Mouse (Mus musculus) kidney, embryonic 14.5 days (tissue): ENCODE measurements around the gene Taf1c. TPM values are rescaled to one million over a fixed set of nuclear protein-coding genes. Genes with fewer than 3 reads are reported as not detected.

Experiments used
- ATAC-seq: fragments of 200-750 bp; cut with Nextera tagmentation; 2 replicates; pipeline ENCODE4 v1.8.0; 2017; ENCODE audit warnings: moderate number of reproducible peaks, mild to moderate bottlenecking, moderate TSS enrichment, moderate library complexity; ENCODE audit not compliant: low FRiP score, low TSS enrichment
- H3K27ac ChIP-seq: fragments of 300-500 bp; sonication (generic); 2 replicates; pipeline ENCODE4 v1.5.1; 2014; ENCODE audit warnings: low read depth, mild to moderate bottlenecking, low read length, moderate library complexity, mixed read lengths
- H3K27me3 ChIP-seq: fragments of 300-500 bp; sonication (generic); 2 replicates; pipeline ENCODE4 v1.6.1; 2014; ENCODE audit warnings: mild to moderate bottlenecking, low read length; ENCODE audit not compliant: control insufficient read depth, insufficient read depth
- H3K36me3 ChIP-seq: fragments of 300-500 bp; sonication (generic); 2 replicates; pipeline ENCODE4 v1.6.1; 2014; ENCODE audit warnings: low read length, mixed read lengths; ENCODE audit not compliant: control insufficient read depth, insufficient read depth
- H3K4me1 ChIP-seq: fragments of 300-500 bp; sonication (generic); 2 replicates; pipeline ENCODE4 v1.6.1; 2014; ENCODE audit warnings: low read length, mixed read lengths; ENCODE audit not compliant: control insufficient read depth, insufficient read depth
- H3K4me2 ChIP-seq: fragments of 300-500 bp; sonication (generic); replicated peaks from 2 replicates; pipeline ENCODE4 v1.6.1; 2014; ENCODE audit warnings: low read depth, mild to moderate bottlenecking, low read length
- H3K4me3 ChIP-seq: fragments of 300-500 bp; sonication (generic); 2 replicates; pipeline ENCODE4 v1.5.1; 2014; ENCODE audit warnings: mild to moderate bottlenecking, low read length
- H3K9ac ChIP-seq: fragments of 300-500 bp; sonication (generic); 2 replicates; pipeline ENCODE4 v1.6.1; 2014; ENCODE audit warnings: low read depth, mild to moderate bottlenecking, low read length, moderate library complexity
- H3K9me3 ChIP-seq: fragments of 300-500 bp; sonication (generic); 2 replicates; pipeline ENCODE4 v1.6.1; 2016; ENCODE audit warnings: low read length; ENCODE audit not compliant: control insufficient read depth
- WGBS: fragments of 180-500 bp; shearing (Covaris S2); extraction: QIAGEN DNeasy Blood & Tissue Kit; methylation state at CpG from one replicate; pipeline ENCODE4 v1.1.7; 2014; 5-methylcytosine and 5-hydroxymethylcytosine counted together
- polyA plus RNA-seq: library from polyadenylated mRNA; unstranded; fragments of >200 nt; fragmentation: Nextera tagmentation; extraction: Ambion mirVana; gene quantifications from 2 replicates; pipeline ENCODE4 v1.2.1, GENCODE M21; 2014

Taf1c gene
- polyA plus RNA-seq, 1 experiment from 2014 or later, result 13.0 TPM

DNA sequence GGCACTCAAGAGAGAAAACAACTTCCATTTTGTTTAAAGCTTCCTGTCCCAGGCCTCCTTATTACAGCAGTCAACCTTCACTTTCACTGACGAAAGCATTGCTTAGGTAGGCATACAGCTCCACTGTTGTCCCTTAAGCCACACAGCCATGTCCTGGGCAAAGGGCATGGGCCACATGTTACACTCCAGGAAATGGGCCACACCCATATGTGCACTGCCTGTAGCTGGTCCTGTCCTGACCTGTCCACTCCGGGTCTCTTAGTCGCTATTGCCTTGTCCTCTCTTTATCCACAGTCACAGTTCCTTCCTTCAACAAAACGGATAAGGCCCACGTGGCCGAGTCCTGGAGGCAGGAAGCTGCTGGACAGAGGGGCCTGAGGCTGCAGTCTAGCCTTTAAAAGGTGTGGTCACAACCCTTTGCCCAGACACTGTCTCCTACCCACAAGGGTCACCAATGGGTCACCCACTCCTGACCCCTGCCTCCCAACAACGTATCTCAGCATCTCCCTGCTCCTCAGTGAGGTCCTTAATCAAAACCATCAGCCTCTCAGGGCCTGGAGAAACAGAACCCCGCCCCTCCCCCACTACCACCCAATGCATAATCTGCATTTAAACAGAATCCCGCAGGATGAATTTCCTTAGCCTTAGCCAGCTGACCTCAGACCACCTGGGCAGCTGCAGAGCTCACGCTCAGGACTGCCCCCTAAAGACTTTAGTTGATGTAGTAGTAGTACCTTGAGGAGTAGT, 22.8 kb upstream of the Taf1c start:
- Histone ChIP-seq H3K4me2 (no peak overlapping the region), H3K9me3 (no peaks in the 10 kb centered on the region), H3K9ac (no peak overlapping the region), H3K4me3 (no peak overlapping the region), H3K27me3 (peaks cover 2% of the 10 kb centered on the region; the same call in 1 of the 2 replicates), H3K36me3 (no peaks in the 10 kb centered on the region), H3K4me1 (no peaks in the 10 kb centered on the region), H3K27ac (no peak overlapping the region)
- 35% methylated on average over 10 of the region's 10 CpGs for WGBS
- no peak for ATAC-seq

DNA sequence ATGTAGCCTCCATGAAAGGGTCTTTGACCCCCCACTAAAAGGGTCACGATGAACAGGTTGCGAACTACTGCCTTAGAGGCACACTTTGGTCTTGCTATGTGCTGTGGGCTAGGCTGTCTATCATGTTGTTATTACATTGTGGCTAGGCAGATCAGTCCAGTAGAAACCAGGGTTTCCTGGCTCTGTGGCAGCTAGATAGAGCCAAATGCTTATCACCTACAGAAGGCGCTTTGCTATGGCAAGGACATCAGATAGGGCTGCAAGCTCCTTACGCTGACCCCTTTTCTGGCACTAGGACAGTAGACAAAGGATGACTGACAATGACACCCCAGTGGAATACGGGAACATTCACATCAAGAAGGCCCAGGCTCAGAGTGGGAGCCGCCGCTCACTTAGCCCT, 22.2 kb upstream of the Taf1c start:
- Histone ChIP-seq H3K36me3 (no peaks in the 10 kb centered on the region), H3K4me2 (no peak overlapping the region), H3K4me3 (no peak overlapping the region), H3K27me3 (no peaks in the 10 kb centered on the region), H3K9ac (no peak overlapping the region), H3K4me1 (no peaks in the 10 kb centered on the region), H3K9me3 (no peaks in the 10 kb centered on the region), H3K27ac (no peak overlapping the region)
- 90% methylated on average over 7 of the region's 7 CpGs for WGBS
- ATAC-seq, result no peak

DNA sequence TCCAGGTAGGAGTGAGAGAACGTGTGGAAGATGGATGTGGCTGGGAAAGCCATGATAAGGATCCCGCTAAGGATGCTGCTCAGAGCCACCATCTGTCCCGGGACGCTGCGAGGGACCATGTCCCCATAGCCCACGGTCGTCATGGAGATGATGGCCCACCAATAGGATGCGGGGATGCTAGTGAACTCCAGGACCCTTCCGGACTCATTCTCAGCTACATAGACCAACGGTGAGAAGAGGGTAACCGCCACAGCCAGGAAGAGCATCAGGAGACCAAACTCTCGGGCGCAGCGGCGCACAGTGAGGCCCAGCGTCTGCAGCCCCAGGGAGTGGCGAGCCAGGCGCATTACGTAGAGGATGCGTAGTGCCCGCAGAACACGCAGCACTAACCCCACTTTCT, 20.8 kb upstream of the Taf1c start:
- WGBS, result 88% methylated on average over 22 of the region's 22 CpGs
- Histone ChIP-seq H3K4me1 (no peaks in the 10 kb centered on the region), H3K9me3 (no peaks in the 10 kb centered on the region), H3K4me3 (no peak overlapping the region), H3K4me2 (no peak overlapping the region), H3K27me3 (no peaks in the 10 kb centered on the region), H3K9ac (no peak overlapping the region), H3K27ac (no peak overlapping the region), H3K36me3 (no peaks in the 10 kb centered on the region)
- ATAC-seq, result no peak

DNA sequence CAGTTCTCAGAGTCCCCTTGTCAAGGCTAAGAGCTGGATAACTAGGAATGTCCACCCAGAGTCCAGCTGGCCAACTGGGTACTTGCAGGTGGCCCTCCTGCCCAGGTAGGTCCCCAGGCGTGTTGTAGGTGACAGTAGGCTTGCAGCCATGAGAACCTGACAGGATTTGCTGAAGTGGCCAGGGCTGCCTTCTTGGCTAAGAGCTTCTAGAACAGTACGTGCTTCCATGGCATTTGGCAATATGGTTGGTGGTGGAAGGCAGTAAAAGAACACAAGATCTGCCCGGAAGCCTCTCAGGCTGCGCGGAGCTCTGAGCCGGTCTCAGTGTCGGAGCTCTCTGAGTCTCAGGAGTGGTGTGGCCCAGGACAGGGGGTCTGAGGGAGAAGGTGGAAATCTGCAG, 19.9 kb upstream of the Taf1c start:
- Histone ChIP-seq H3K4me3 (no peak overlapping the region), H3K27me3 (no peaks in the 10 kb centered on the region), H3K9me3 (no peaks in the 10 kb centered on the region), H3K9ac (no peak overlapping the region), H3K4me2 (no peak overlapping the region), H3K27ac (no peak overlapping the region), H3K4me1 (no peaks in the 10 kb centered on the region), H3K36me3 (no peaks in the 10 kb centered on the region)
- WGBS, result 95% methylated on average over 7 of the region's 7 CpGs
- no peak for ATAC-seq

DNA sequence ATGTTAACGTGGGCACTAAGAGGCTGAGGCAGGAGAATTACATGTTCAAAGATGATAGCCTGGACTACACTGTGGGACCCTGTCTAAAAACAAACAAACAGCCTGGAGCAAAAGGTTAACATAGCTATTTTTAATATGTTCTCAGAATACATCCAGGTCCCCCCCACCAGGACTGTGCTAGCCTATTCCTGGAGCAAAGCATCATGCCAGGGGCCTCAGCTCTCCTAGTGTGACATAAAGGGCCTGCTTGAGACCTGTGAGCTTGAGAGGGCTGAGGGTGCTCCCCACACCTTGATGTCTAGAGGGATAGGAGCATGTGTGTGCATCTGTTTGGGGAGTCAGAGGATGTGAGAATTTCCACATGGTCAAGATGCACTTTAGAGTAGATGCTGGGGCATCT, 18.7 kb upstream of the Taf1c start:
- Histone ChIP-seq H3K36me3 (no peaks in the 10 kb centered on the region), H3K4me2 (no peak overlapping the region), H3K9me3 (no peaks in the 10 kb centered on the region), H3K9ac (no peak overlapping the region), H3K27ac (no peak overlapping the region), H3K4me1 (no peaks in the 10 kb centered on the region), H3K27me3 (no peaks in the 10 kb centered on the region), H3K4me3 (no peak overlapping the region)
- no peak for ATAC-seq
- WGBS, result 78% methylated on average over 1 of the region's 1 CpGs

DNA sequence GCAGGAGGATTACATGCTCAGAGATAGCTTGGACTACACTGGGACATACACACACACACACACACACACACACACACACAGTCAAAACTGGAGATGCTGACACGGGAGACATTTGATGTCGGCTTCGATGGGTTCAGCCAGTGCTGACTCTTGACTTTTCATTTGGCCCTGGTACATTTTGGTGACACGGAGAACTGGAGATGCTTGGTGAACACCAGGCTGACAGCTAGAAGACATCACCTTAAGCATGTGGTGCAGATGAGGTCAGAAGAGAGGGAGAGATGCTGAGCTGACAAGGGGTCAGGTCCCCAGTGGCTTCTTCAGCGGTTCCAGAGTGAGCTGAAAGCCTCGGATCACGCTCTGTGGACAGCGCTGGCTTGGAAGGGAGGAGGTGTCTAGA, 18.0 kb upstream of the Taf1c start:
- H3K4me3 ChIP-seq, result no peak overlapping the region
- no peaks in the 10 kb centered on the region for H3K4me1 ChIP-seq
- 85% methylated on average over 8 of the region's 8 CpGs for WGBS
- no peak overlapping the region for H3K9ac ChIP-seq
- no peak overlapping the region for H3K27ac ChIP-seq
- H3K9me3 ChIP-seq, result no peaks in the 10 kb centered on the region
- no peak overlapping the region for H3K4me2 ChIP-seq
- ATAC-seq, result no peak
- no peaks in the 10 kb centered on the region for H3K27me3 ChIP-seq
- no peaks in the 10 kb centered on the region for H3K36me3 ChIP-seq

DNA sequence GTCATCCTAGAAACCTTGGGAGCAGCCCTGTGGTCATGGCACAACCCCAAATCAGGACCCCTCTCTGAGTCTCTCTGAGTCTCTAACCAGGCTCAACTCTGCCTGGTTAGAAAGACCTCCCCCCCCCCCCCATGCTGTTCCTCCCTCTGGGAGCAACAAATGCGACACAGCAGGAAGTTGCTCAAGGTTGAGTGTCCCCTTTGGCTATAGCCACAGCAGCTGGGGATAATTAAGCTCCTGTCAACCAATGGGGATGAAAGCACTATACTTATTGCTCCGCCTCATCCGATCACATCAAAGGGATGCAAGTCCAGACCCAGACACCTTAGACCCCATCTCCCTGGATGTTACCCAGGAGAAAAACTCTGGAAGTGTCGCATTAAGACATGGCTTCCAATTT, 17.5 kb upstream of the Taf1c start:
- WGBS, result 54% methylated on average over 4 of the region's 4 CpGs
- no peak overlapping the region for H3K27ac ChIP-seq
- no peaks in the 10 kb centered on the region for H3K4me1 ChIP-seq
- no peaks in the 10 kb centered on the region for H3K36me3 ChIP-seq
- no peaks in the 10 kb centered on the region for H3K27me3 ChIP-seq
- H3K9ac ChIP-seq, result no peak overlapping the region
- no peak overlapping the region for H3K4me2 ChIP-seq
- ATAC-seq, result no peak
- no peak overlapping the region for H3K4me3 ChIP-seq
- no peaks in the 10 kb centered on the region for H3K9me3 ChIP-seq

DNA sequence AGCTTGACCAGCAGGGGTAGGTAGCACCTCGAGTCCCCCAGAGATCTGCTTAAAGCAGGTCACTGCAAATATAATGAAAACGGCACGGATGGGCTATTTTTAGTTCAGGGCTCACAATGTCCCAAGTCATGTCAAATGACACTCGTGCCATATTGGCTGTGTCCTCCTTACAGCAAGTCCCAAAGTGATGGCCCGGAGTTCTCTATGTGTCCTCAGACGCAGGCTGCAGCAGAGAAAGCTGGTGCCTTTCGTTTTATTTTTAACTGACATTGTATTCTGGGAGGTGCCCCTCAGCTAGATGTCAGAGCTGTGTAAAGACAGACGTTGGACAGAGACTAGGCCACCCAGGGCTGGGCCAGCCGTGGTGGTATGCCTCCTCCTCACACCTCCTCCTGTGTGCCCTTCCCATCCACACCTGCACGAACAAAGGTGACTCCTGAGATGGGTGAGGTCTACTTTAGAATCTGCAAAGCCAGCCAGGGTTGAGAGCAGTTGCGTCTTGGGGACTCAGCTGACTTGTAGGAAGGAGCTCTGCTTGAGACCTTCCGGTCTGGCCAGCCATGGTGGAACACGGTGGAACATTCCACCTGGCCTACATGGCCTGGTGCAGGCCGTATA, 15.9 kb upstream of the Taf1c start:
- H3K9me3 ChIP-seq, result no peaks in the 10 kb centered on the region
- 86% methylated on average over 14 of the region's 14 CpGs for WGBS
- no peak overlapping the region for H3K9ac ChIP-seq
- no peak overlapping the region for H3K27ac ChIP-seq
- H3K4me1 ChIP-seq, result no peaks in the 10 kb centered on the region
- H3K27me3 ChIP-seq, result no peaks in the 10 kb centered on the region
- ATAC-seq, result no peak
- no peak overlapping the region for H3K4me3 ChIP-seq
- H3K4me2 ChIP-seq, result no peak overlapping the region
- H3K36me3 ChIP-seq, result no peaks in the 10 kb centered on the region

DNA sequence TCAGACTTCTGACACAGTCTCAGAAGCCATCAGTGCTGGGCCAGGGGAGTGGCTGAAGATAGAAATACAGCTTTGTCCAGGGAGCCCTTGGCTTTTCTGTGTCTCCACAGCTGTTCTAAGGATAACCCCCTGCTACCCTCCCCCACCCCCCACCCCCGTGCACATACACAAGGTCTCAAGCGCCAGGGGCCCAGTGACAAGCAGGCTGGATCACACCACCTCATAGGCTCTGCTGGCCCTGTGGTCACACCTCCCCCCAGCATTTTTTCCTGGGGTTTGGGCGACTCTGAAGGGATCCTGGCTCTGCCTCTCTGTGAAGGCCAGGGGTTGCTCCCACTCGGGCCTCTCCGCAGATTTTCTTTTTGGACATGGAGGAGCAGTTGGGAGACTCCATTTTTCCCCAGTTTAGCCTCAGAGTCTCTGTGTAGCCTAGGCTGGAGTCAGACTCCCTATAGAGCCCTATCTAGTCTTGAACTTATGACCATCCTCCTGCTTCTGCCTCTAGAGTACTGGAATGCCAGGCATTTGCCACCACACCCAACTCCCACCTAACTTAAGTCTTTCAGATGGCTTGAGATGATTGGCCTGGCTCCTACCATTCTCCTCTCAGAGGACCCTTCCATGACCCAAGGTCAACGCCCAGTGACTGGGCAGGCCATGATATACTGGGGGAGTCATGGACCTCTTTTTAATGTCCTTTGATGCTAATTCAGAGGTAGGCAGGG, 15.3 kb upstream of the Taf1c start:
- ATAC-seq, result no peak
- H3K4me3 ChIP-seq, result no peak overlapping the region
- no peaks in the 10 kb centered on the region for H3K4me1 ChIP-seq
- no peak overlapping the region for H3K27ac ChIP-seq
- no peak overlapping the region for H3K4me2 ChIP-seq
- H3K36me3 ChIP-seq, result no peaks in the 10 kb centered on the region
- H3K27me3 ChIP-seq, result no peaks in the 10 kb centered on the region
- no peak overlapping the region for H3K9ac ChIP-seq
- WGBS, result 62% methylated on average over 6 of the region's 6 CpGs
- no peaks in the 10 kb centered on the region for H3K9me3 ChIP-seq
